Mouse (Mus musculus) MEL (cell line): ENCODE measurements around the gene Ror1. TPM values are rescaled to one million over a fixed set of nuclear protein-coding genes. Genes with fewer than 3 reads are reported as not detected.

Experiments
- DNase-seq: peaks from one replicate; pipeline ENCODE4 v3.0.0; 2011; ENCODE audit warnings: low read depth, low spot score
- H3K27ac ChIP-seq: 2 replicates; pipeline ENCODE4 v1.5.1; 2012; ENCODE audit warnings: low read depth, mild to moderate bottlenecking, control low read depth, low read length, moderate library complexity; ENCODE audit not compliant: control insufficient read depth
- H3K27me3 ChIP-seq, 2 experiments: fragments of 150-350 bp in 1 of 2; sonication (generic) in 1 of 2; 2 replicates each; pipeline ENCODE4 v1.6.1; 2012; ENCODE audit warnings: low read length in 2 of 2, mild to moderate bottlenecking in 2 of 2, improper control_type of control experiment in 1 of 2, moderate library complexity in 1 of 2; ENCODE audit not compliant: insufficient read depth in 2 of 2, control insufficient read depth in 1 of 2
- H3K36me3 ChIP-seq, 2 experiments: 2 replicates each; pipeline ENCODE4 v1.6.1; 2012 to 2014; ENCODE audit warnings: low read length in 2 of 2, improper control_type of control experiment in 1 of 2, inconsistent platforms in 1 of 2, mild to moderate bottlenecking in 1 of 2; ENCODE audit not compliant: insufficient read depth in 2 of 2, control insufficient read depth in 1 of 2
- H3K4me1 ChIP-seq, 2 experiments: fragments of 150-350 bp in 1 of 2; sonication (generic) in 1 of 2; 2 replicates each; pipeline ENCODE4 v1.6.1; 2012; ENCODE audit warnings: low read length in 2 of 2, improper control_type of control experiment in 1 of 2, mild to moderate bottlenecking in 1 of 2; ENCODE audit not compliant: insufficient read depth in 2 of 2, control insufficient read depth in 1 of 2
- H3K4me3 ChIP-seq, 2 experiments: fragments of 150-350 bp in 1 of 2; sonication (generic) in 1 of 2; 2 replicates each; pipeline ENCODE4 v1.5.1; 2012; ENCODE audit warnings: low read depth in 2 of 2, low read length in 2 of 2, mild to moderate bottlenecking in 2 of 2, moderate library complexity in 2 of 2, control low read depth in 1 of 2, improper control_type of control experiment in 1 of 2; ENCODE audit not compliant: control insufficient read depth in 1 of 2, insufficient read depth in 1 of 2
- H3K79me2 ChIP-seq: 2 replicates; pipeline ENCODE4 v1.6.1; 2012; ENCODE audit warnings: mild to moderate bottlenecking, low read length, moderate library complexity; ENCODE audit not compliant: control insufficient read depth, poor library complexity, insufficient read depth
- H3K9ac ChIP-seq: 2 replicates; pipeline ENCODE4 v1.6.1; 2012; ENCODE audit warnings: low read depth, mild to moderate bottlenecking, control low read depth, low read length, moderate library complexity; ENCODE audit not compliant: control insufficient read depth, poor library complexity, severe bottlenecking
- H3K9me3 ChIP-seq: fragments of 150-350 bp; sonication (generic); replicated peaks from 2 replicates; pipeline ENCODE4 v1.6.1; 2012; ENCODE audit warnings: mild to moderate bottlenecking, low read length, improper control_type of control experiment, moderate library complexity; ENCODE audit not compliant: insufficient read depth
- BHLHE40 ChIP-seq: IDR thresholded peaks from 2 replicates; pipeline ENCODE4 v1.6.1; 2012; ENCODE audit warnings: low read depth, mild to moderate bottlenecking, inconsistent platforms, low read length, improper control_type of control experiment, borderline replicate concordance
- CHD2 ChIP-seq: IDR thresholded peaks from 2 replicates; pipeline ENCODE4 v1.6.1; 2011; ENCODE audit warnings: low read length, improper control_type of control experiment
- EP300 ChIP-seq, 2 experiments: IDR thresholded peaks; 2 replicates each; pipeline ENCODE4 v1.6.1; 2011; ENCODE audit warnings: improper control_type of control experiment in 2 of 2, low read length in 2 of 2, low read depth in 1 of 2, mild to moderate bottlenecking in 1 of 2
- ETS1 ChIP-seq: IDR thresholded peaks from 2 replicates; pipeline ENCODE4 v1.6.1; 2012; ENCODE audit warnings: low read depth, mild to moderate bottlenecking, inconsistent platforms, low read length, improper control_type of control experiment, moderate library complexity
- GABPA ChIP-seq: IDR thresholded peaks from 2 replicates; pipeline ENCODE4 v1.6.1; 2012; ENCODE audit warnings: low read depth, mild to moderate bottlenecking, inconsistent platforms, low read length, improper control_type of control experiment, moderate library complexity
- GATA1 ChIP-seq: IDR thresholded peaks from 2 replicates; pipeline ENCODE4 v1.6.1; 2011; ENCODE audit warnings: low read depth, low read length, improper control_type of control experiment
- JUND ChIP-seq: IDR thresholded peaks from 2 replicates; pipeline ENCODE4 v1.6.1; 2011; ENCODE audit warnings: low read depth, mild to moderate bottlenecking, improper control_type of control experiment, low read length
- KAT2A ChIP-seq: conservative IDR thresholded peaks from 2 replicates; pipeline ENCODE4 v1.6.1; 2012; ENCODE audit warnings: low read depth, low read length, improper control_type of control experiment, inconsistent platforms
- MAX ChIP-seq: IDR thresholded peaks from 2 replicates; pipeline ENCODE4 v1.6.1; 2011; ENCODE audit warnings: low read length, improper control_type of control experiment
- NRF1 ChIP-seq: IDR thresholded peaks from 2 replicates; pipeline ENCODE4 v1.6.1; 2014; ENCODE audit warnings: low read depth, mild to moderate bottlenecking, inconsistent platforms, low read length, improper control_type of control experiment, moderate library complexity; ENCODE audit not compliant: poor library complexity, insufficient read depth, severe bottlenecking
- POLR2AphosphoS2 ChIP-seq: IDR thresholded peaks from 2 replicates; pipeline ENCODE4 v1.6.1; 2011; ENCODE audit warnings: low read length, improper control_type of control experiment
- SIN3A ChIP-seq: IDR thresholded peaks from 2 replicates; pipeline ENCODE4 v1.6.1; 2012; ENCODE audit warnings: low read length, improper control_type of control experiment, inconsistent platforms
- SMC3 ChIP-seq: IDR thresholded peaks from 2 replicates; pipeline ENCODE4 v1.6.1; 2011; ENCODE audit warnings: low read depth, low read length, improper control_type of control experiment
- TBP ChIP-seq: IDR thresholded peaks from 2 replicates; pipeline ENCODE4 v1.8.0; 2011; ENCODE audit warnings: low read depth, low read length, improper control_type of control experiment
- USF1 ChIP-seq: IDR thresholded peaks from 2 replicates; pipeline ENCODE4 v1.6.1; 2014; ENCODE audit warnings: low read depth, mild to moderate bottlenecking, inconsistent platforms, low read length, improper control_type of control experiment, moderate library complexity
- ZKSCAN1 ChIP-seq: IDR thresholded peaks from 2 replicates; pipeline ENCODE4 v1.6.1; 2012; ENCODE audit warnings: low read depth, mild to moderate bottlenecking, inconsistent platforms, low read length, improper control_type of control experiment, moderate library complexity
- ZNF384 ChIP-seq: IDR thresholded peaks from 2 replicates; pipeline ENCODE4 v1.6.1; 2012; ENCODE audit warnings: low read depth, mild to moderate bottlenecking, inconsistent platforms, low read length, improper control_type of control experiment
- polyA plus RNA-seq, 2 experiments: library from polyadenylated mRNA; stranded (reverse) in 1 of 2; unstranded in 1 of 2; fragments of >175 nt in 1 of 2; fragments of >200 nt in 1 of 2; gene quantifications; 2 replicates each; pipeline versions ENCODE4 v1.2.1 to v1.2.4; 2012; ENCODE audit warnings: low replicate concordance in 2 of 2, low read depth in 1 of 2; ENCODE audit not compliant: insufficient read length in 2 of 2, insufficient read depth in 1 of 2, missing spikeins in 1 of 2
- total RNA-seq: library from RNA; depleted of rRNA; stranded (reverse); fragments of 300-350 nt; gene quantifications from 2 replicates; pipeline ENCODE4 v1.2.3, GENCODE M21; 2012

Ror1 gene
- total and polyA plus RNA-seq, 3 experiments = not detected

DNA sequence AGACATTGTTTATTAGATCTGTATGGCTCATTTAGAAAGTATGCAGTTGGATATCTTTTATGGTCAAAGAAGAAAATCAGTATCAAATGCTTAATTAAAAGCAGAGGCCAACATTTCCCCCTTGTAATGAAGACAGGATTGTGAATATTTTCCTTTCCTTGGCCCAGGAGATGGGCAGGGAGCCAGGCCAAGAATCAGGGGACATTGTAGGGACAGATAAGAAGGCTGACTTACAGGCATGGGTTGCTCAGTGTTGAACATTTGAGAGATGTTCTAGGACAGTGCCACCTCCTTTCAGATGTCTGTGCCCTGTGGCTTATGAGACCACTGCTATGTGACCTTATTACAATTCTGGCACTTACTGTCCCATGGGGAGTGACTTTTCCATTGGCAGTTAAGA is 18.6 kb downstream of the Ror1 start:
- Histone ChIP-seq H3K36me3 (no peaks in the 10 kb centered on the region), H3K79me2 (no peaks in the 10 kb centered on the region), H3K9me3 (no peaks in the 10 kb centered on the region), H3K27me3 (no peaks in the 10 kb centered on the region), H3K27ac (no peak overlapping the region), H3K4me1 (no peaks in the 10 kb centered on the region), H3K9ac (no peak overlapping the region), H3K4me3 (no peak overlapping the region)
- TF ChIP-seq ZKSCAN1 (no peak), USF1 (no peak), EP300 (IDR thresholded peaks at IDR 0.05; ENCODE audit: low read depth in 1 of 2, low read length in 2 of 2) (no peak), ETS1 (no peak), SIN3A (no peak), GABPA (no peak), SMC3 (no peak), GATA1 (no peak), NRF1 (no peak), JUND (no peak)
- no peak for DNase-seq

DNA sequence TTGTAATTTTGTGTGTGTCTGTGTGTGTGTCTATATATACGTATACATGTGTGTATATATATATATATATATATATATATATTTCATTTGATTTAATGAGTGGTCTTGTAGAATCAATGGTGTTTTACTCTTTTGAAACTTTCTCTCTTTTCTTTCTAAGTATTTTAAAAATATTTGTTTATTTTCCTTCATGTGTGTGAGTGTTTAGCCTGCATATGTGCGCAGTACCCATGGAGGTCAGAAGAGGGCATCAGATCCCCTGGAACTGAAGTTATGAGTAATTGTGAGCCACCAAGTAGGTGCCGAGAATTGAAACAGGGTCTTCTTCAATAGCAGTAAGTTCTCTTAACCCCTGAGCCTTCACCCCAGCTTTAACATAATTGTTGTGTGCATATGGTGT is 20.8 kb downstream of the Ror1 start:
- DNase-seq = no peak
- no peaks in the 10 kb centered on the region for H3K79me2 ChIP-seq
- TF ChIP-seq BHLHE40 (no peak), GABPA (no peak), ZNF384 (no peak), KAT2A (no peak), CHD2 (no peak), NRF1 (no peak), ETS1 (no peak), JUND (no peak), SIN3A (no peak), ZKSCAN1 (no peak), POLR2AphosphoS2 (no peak), GATA1 (no peak), USF1 (no peak), MAX (no peak), TBP (no peak)
- TF ChIP-seq, all 39 proteins: peak for 0
- Histone ChIP-seq H3K4me3 (no peak overlapping the region), H3K4me1 (no peaks in the 10 kb centered on the region), H3K36me3 (no peaks in the 10 kb centered on the region), H3K9ac (no peak overlapping the region), H3K27me3 (no peaks in the 10 kb centered on the region), H3K27ac (no peak overlapping the region), H3K9me3 (no peaks in the 10 kb centered on the region)
